Mouse (Mus musculus) embryonic fibroblast, embryonic 13.5 days (primary cell): ENCODE results near the gene Cd5.

Source experiments
- CTCF ChIP-seq: IDR thresholded peaks from 2 replicates; pipeline ENCODE4 v1.5.1; 2011; ENCODE audit warnings: mild to moderate bottlenecking, control low read depth, low read length, moderate library complexity, borderline replicate concordance; ENCODE audit not compliant: insufficient read depth
- POLR2A ChIP-seq: IDR thresholded peaks from 2 replicates; pipeline ENCODE4 v1.6.1; 2011; ENCODE audit warnings: low read depth, mild to moderate bottlenecking, control low read depth, low read length, moderate library complexity

GRCm38 (mm10) chr19:10707881-10708280 is 30.9 kb downstream of the Cd5 start:
- TF ChIP-seq CTCF (no peak), POLR2A (no peak)
